Mouse (Mus musculus): ENCODE results near the gene Pknox1.

Gene Pknox1

DNA sequence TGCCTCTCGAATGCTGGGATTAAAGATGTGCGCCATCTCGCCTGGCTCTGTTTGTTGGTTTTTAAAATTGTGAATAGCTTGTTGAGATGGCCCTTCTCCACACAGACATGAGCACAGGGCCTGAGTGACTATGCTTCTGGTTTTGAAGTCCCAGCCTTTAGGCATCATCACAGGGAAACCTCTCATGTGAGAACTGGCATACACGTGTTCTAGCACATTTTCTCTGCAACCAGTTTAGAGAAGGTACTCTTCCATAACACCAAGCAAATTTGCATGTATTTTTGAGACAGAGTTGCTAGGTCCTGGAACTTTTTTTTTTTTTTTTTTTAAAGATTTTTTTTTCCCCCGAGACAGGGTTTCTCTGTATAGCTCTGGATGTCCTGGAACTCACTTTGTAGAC is 92.1 kb downstream of the Pknox1 start:
- no peak for DNase-seq
